Comparison of ENCODE assay signal across 22 mouse cellular contexts in genomic region chr3:58336590-58336989, GRCm38 (mm10).
"Had no signal": no experiment of that assay in that cellular context is flagged by ENCODE, and none has a peak within 500 bp of the region (broad histone marks: within the 10 kb centered on the region; RNA-seq: fewer than 3 reads in every experiment).

No protein-coding gene starts in this region.

- H3K4me3 ChIP-seq: gastrocnemius, adult 2 months; heart, embryonic 10.5 days; hindbrain, embryonic 13.5 days; hindbrain, embryonic 15.5 days; limb, embryonic 13.5 days; limb, embryonic 15.5 days; liver, embryonic 12.5 days had no signal

- ATAC-seq: hindbrain, postnatal 0 days; intestine, embryonic 16.5 days; liver, embryonic 12.5 days had no signal

- H3K27ac ChIP-seq: gastrocnemius, adult 2 months; hindbrain, embryonic 13.5 days; hindbrain, embryonic 15.5 days; hindbrain, postnatal 0 days; liver, embryonic 12.5 days; liver, embryonic 14.5 days had no signal

- H3K4me1 ChIP-seq: hindbrain, embryonic 15.5 days; liver, embryonic 12.5 days had no signal

- DNase-seq: gastrocnemius, adult 2 months; gastrocnemius, postnatal 10 days; gastrocnemius, postnatal 25 days; heart, adult 18-20 months; heart, postnatal 10 days; heart, postnatal 4 days; kidney, adult 11 months; kidney, adult 8-10 months; kidney, postnatal 10 days; layer of hippocampus, adult 9-11 months; layer of hippocampus, postnatal 36 days; left cerebral cortex, postnatal 4 days; lung, adult 18-20 months had no signal

- H3K9me3 ChIP-seq: heart, embryonic 10.5 days; hindbrain, embryonic 13.5 days; hindbrain, embryonic 15.5 days; limb, embryonic 13.5 days; limb, embryonic 15.5 days; liver, embryonic 12.5 days had no signal

- H3K36me3 ChIP-seq: heart, embryonic 10.5 days; hindbrain, embryonic 13.5 days; hindbrain, embryonic 15.5 days; limb, embryonic 13.5 days; limb, embryonic 15.5 days; liver, embryonic 12.5 days had no signal

- H3K9ac ChIP-seq: hindbrain, embryonic 13.5 days; hindbrain, embryonic 15.5 days; limb, embryonic 13.5 days; limb, embryonic 15.5 days; liver, embryonic 12.5 days; liver, embryonic 14.5 days had no signal

- H3K4me2 ChIP-seq: hindbrain, embryonic 13.5 days; hindbrain, embryonic 15.5 days; limb, embryonic 13.5 days; limb, embryonic 15.5 days; liver, embryonic 12.5 days had no signal

- H3K27me3 ChIP-seq: hindbrain, embryonic 13.5 days; hindbrain, embryonic 15.5 days; limb, embryonic 13.5 days; limb, embryonic 15.5 days; liver, embryonic 12.5 days had no signal
